Mouse (Mus musculus): ENCODE results near the gene Csdc2. TPM values are rescaled to one million over a fixed set of nuclear protein-coding genes. Genes with fewer than 3 reads are reported as not detected.

Csdc2 gene
- polyA plus RNA-seq, 1 experiment = 4.9 TPM

DNA sequence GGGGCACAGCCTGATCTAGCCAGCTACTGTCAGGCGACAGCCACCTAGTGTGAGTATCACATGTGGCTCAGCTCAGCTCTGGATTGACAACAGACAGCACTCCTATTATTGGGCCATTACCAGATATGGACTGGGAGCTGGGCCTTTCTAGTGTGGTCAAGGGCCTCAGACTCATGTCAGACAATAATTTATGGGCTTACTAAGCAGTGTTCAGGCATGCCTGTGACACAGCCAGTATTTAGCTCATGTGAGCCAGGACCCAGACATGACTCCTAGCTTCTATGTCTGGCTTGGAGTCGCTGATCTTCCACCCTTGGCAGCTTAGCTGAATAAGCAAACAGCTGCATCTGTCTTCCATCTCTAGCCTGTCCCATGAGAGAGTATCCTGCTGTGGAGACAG, 24.1 kb upstream of the Csdc2 start:
- H3K27me3 ChIP-seq (ENCODE audit: control insufficient read depth, insufficient read depth, low read length, poor library complexity, severe bottlenecking) = no peaks in the 10 kb centered on the region
- H3K4me1 ChIP-seq (ENCODE audit: control insufficient read depth, insufficient read depth, low read length) = no peaks in the 10 kb centered on the region
- H3K36me3 ChIP-seq (ENCODE audit: control insufficient read depth, insufficient read depth, low read length, poor library complexity, severe bottlenecking) = peaks cover 29% of the 10 kb centered on the region
- TF ChIP-seq EP300 (IDR thresholded peaks at IDR 0.05; ENCODE audit: insufficient read depth, low read depth, low read length) = no peak
- no peak for TF ChIP-seq POLR2A (IDR thresholded peaks at IDR 0.05; ENCODE audit: insufficient read depth, low read length)
- no peak for TF ChIP-seq CTCF (IDR thresholded peaks at IDR 0.05; ENCODE audit: low read depth, low read length)
- H3K4me3 ChIP-seq (ENCODE audit: low read depth, low read length) = no peak overlapping the region
- peak overlapping the region; percentile 16 for H3K27ac ChIP-seq (ENCODE audit: insufficient read depth, low read length)
- H3K9me3 ChIP-seq (replicated peaks; ENCODE audit: control insufficient read depth, insufficient read depth, low read length, poor library complexity, severe bottlenecking) = no peaks in the 10 kb centered on the region
- no peak overlapping the region for H3K9ac ChIP-seq (ENCODE audit: low read depth, poor library complexity, severe bottlenecking)

DNA sequence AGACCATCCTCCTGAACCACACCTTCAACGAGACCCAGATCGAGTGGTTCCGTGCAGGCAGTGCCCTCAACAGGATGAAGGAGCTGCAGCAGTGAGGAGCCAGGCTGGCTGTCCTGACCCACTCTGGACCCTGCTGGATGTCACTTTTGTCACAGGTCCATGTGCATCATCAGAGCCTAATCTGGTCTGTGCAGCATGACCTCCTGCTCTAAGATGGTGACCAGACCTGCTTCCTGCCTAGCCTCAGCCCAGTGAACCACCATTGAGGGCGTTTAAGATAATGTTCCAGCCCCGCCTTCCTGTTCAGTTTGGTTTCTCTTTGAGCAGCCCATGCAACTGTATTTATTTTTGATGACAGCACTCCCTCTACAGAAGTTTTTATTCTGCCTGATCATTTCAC, 21.9 kb upstream of the Csdc2 start:
- H3K4me3 ChIP-seq (ENCODE audit: low read depth, low read length) = no peak overlapping the region
- no peak for TF ChIP-seq EP300 (IDR thresholded peaks at IDR 0.05; ENCODE audit: insufficient read depth, low read depth, low read length)
- TF ChIP-seq CTCF (IDR thresholded peaks at IDR 0.05; ENCODE audit: low read depth, low read length) = no peak
- TF ChIP-seq POLR2A (IDR thresholded peaks at IDR 0.05; ENCODE audit: insufficient read depth, low read length) = no peak
- H3K27me3 ChIP-seq (ENCODE audit: control insufficient read depth, insufficient read depth, low read length, poor library complexity, severe bottlenecking) = no peaks in the 10 kb centered on the region
- no peaks in the 10 kb centered on the region for H3K9me3 ChIP-seq (replicated peaks; ENCODE audit: control insufficient read depth, insufficient read depth, low read length, poor library complexity, severe bottlenecking)
- H3K4me1 ChIP-seq (ENCODE audit: control insufficient read depth, insufficient read depth, low read length) = no peaks in the 10 kb centered on the region
- no peak overlapping the region for H3K27ac ChIP-seq (ENCODE audit: insufficient read depth, low read length)
- H3K36me3 ChIP-seq (ENCODE audit: control insufficient read depth, insufficient read depth, low read length, poor library complexity, severe bottlenecking) = peaks cover 24% of the 10 kb centered on the region
- H3K9ac ChIP-seq (ENCODE audit: low read depth, poor library complexity, severe bottlenecking) = no peak overlapping the region

DNA sequence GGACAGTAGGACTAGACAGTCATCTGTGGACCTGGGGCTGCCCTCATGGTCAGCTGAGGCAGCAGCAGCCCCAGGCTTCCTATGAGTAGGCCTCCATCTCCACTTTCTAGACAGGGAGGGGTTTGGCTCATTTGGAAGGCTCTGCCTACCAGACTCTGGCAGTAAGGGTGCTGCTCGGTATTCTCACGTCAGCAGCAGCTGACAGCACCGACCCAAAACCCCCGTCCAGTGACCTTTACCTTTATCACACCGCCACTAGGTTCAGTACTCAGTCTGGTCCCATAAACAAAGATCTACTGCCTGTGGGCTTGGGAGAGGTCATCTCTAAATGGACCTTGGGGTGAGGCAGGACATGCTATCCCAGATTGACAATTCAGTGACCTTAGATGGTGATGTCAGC, 20.9 kb upstream of the Csdc2 start:
- H3K9me3 ChIP-seq (replicated peaks; ENCODE audit: control insufficient read depth, insufficient read depth, low read length, poor library complexity, severe bottlenecking) = no peaks in the 10 kb centered on the region
- no peak overlapping the region for H3K9ac ChIP-seq (ENCODE audit: low read depth, poor library complexity, severe bottlenecking)
- no peak overlapping the region for H3K27ac ChIP-seq (ENCODE audit: insufficient read depth, low read length)
- no peak for TF ChIP-seq POLR2A (IDR thresholded peaks at IDR 0.05; ENCODE audit: insufficient read depth, low read length)
- TF ChIP-seq EP300 (IDR thresholded peaks at IDR 0.05; ENCODE audit: insufficient read depth, low read depth, low read length) = no peak
- no peak for TF ChIP-seq CTCF (IDR thresholded peaks at IDR 0.05; ENCODE audit: low read depth, low read length)
- H3K4me1 ChIP-seq (ENCODE audit: control insufficient read depth, insufficient read depth, low read length) = no peaks in the 10 kb centered on the region
- no peak overlapping the region for H3K4me3 ChIP-seq (ENCODE audit: low read depth, low read length)
- H3K27me3 ChIP-seq (ENCODE audit: control insufficient read depth, insufficient read depth, low read length, poor library complexity, severe bottlenecking) = no peaks in the 10 kb centered on the region
- H3K36me3 ChIP-seq (ENCODE audit: control insufficient read depth, insufficient read depth, low read length, poor library complexity, severe bottlenecking) = peaks cover 19% of the 10 kb centered on the region

DNA sequence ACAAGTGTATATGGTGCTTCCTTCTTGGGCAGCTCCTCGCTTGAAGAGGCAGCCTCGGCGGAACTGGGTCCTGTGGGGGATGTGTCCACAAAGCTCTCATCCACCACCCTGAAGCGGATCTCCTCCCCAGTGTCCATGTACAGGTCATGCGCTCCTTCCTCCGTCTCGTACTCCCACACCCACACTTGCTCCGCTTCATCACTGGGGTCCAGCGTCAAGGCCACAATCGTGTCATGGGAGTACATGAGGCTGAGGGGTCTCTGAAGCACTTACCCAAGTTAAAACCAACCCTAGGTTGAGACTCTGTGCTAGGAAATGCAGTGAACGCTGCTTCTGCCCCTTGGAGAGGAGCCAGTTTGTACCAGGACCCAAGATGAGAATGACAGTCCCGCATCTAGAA, 19.4 kb upstream of the Csdc2 start:
- Histone ChIP-seq H3K4me1 (ENCODE audit: control insufficient read depth, insufficient read depth, low read length) (no peaks in the 10 kb centered on the region), H3K4me3 (ENCODE audit: low read depth, low read length) (no peak overlapping the region), H3K36me3 (ENCODE audit: control insufficient read depth, insufficient read depth, low read length, poor library complexity, severe bottlenecking) (peaks cover 19% of the 10 kb centered on the region), H3K9ac (ENCODE audit: low read depth, poor library complexity, severe bottlenecking) (no peak overlapping the region), H3K27ac (ENCODE audit: insufficient read depth, low read length) (no peak overlapping the region), H3K27me3 (ENCODE audit: control insufficient read depth, insufficient read depth, low read length, poor library complexity, severe bottlenecking) (no peaks in the 10 kb centered on the region), H3K9me3 (replicated peaks; ENCODE audit: control insufficient read depth, insufficient read depth, low read length, poor library complexity, severe bottlenecking) (no peaks in the 10 kb centered on the region)
- TF ChIP-seq CTCF (IDR thresholded peaks at IDR 0.05; ENCODE audit: low read depth, low read length) (no peak), POLR2A (IDR thresholded peaks at IDR 0.05; ENCODE audit: insufficient read depth, low read length) (no peak), EP300 (IDR thresholded peaks at IDR 0.05; ENCODE audit: insufficient read depth, low read depth, low read length) (no peak)

DNA sequence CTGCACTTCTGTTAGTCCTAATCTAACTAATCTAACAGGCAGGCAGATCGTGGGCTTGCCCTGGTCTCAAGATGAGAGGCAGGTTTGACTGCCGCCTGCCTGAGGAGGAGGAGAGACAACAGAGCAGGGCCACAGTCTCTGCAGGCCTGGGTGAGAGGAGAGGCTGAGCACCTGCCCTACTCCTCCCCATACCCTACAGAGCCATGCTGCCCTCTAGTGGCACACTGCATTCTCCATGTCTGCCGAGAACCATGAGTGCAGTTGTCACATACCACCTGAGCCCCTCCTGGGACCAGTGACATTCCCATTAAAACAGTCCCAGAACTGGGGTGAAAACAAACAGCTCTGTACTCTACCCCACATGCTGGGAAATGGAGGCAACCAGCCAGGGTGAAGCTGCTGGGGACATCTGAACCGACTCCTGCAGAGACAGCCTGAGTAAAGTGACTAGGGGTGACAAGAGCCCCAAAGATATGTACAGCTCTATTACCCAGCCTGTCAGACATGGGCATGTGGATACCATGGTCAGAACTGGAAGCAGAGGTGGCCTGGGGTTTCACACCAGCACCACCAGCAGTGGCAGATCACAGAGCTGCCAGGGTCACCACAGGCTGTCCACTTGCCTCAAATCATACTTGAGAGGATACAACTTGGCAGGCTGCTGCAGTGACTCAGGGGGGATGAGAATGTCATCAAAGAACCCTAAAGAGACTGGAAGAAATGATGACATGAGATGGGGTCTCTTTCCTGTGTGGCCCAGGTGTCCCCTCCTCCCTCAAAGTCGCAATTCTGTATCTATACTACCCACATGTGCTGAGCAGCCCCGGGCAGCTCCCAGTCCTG, 18.7 kb upstream of the Csdc2 start:
- TF ChIP-seq CTCF (IDR thresholded peaks at IDR 0.05; ENCODE audit: low read depth, low read length) (peak; percentile 99), EP300 (IDR thresholded peaks at IDR 0.05; ENCODE audit: insufficient read depth, low read depth, low read length) (no peak)
- H3K36me3 ChIP-seq (ENCODE audit: control insufficient read depth, insufficient read depth, low read length, poor library complexity, severe bottlenecking) = peaks cover 19% of the 10 kb centered on the region

DNA sequence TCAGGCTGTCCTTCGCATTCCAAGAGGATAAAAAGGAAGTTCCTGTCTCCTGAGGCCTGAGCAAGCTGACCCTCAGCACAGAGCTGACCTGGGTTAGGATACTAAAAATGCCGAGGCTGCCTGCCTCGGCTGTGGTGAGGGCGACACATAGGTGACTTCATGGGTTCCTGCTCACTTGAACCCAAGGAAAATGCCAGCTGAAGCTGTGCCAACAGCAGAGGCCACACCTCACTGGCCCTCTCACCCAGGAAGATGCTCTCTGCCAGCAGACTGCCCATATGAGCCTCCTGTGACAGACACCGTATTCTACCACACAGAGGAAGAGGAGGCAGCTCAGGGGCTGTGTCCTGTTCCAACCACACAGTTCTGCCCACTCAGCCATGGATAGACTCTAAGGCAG, 17.5 kb upstream of the Csdc2 start:
- no peak overlapping the region for H3K27ac ChIP-seq (ENCODE audit: insufficient read depth, low read length)
- no peak for TF ChIP-seq POLR2A (IDR thresholded peaks at IDR 0.05; ENCODE audit: insufficient read depth, low read length)
- no peak for TF ChIP-seq EP300 (IDR thresholded peaks at IDR 0.05; ENCODE audit: insufficient read depth, low read depth, low read length)
- no peak for TF ChIP-seq CTCF (IDR thresholded peaks at IDR 0.05; ENCODE audit: low read depth, low read length)
- no peaks in the 10 kb centered on the region for H3K27me3 ChIP-seq (ENCODE audit: control insufficient read depth, insufficient read depth, low read length, poor library complexity, severe bottlenecking)
- H3K4me1 ChIP-seq (ENCODE audit: control insufficient read depth, insufficient read depth, low read length) = no peaks in the 10 kb centered on the region
- no peak overlapping the region for H3K4me3 ChIP-seq (ENCODE audit: low read depth, low read length)
- H3K36me3 ChIP-seq (ENCODE audit: control insufficient read depth, insufficient read depth, low read length, poor library complexity, severe bottlenecking) = peaks cover 14% of the 10 kb centered on the region
- no peak overlapping the region for H3K9ac ChIP-seq (ENCODE audit: low read depth, poor library complexity, severe bottlenecking)
- H3K9me3 ChIP-seq (replicated peaks; ENCODE audit: control insufficient read depth, insufficient read depth, low read length, poor library complexity, severe bottlenecking) = no peaks in the 10 kb centered on the region

More for the DNA sequence above, 18.7 kb upstream of the Csdc2 start:
- Histone ChIP-seq H3K9ac (ENCODE audit: low read depth, poor library complexity, severe bottlenecking) (no peak overlapping the region), H3K4me3 (ENCODE audit: low read depth, low read length) (no peak overlapping the region), H3K27ac (ENCODE audit: insufficient read depth, low read length) (no peak overlapping the region), H3K4me1 (ENCODE audit: control insufficient read depth, insufficient read depth, low read length) (no peaks in the 10 kb centered on the region), H3K27me3 (ENCODE audit: control insufficient read depth, insufficient read depth, low read length, poor library complexity, severe bottlenecking) (no peaks in the 10 kb centered on the region), H3K9me3 (replicated peaks; ENCODE audit: control insufficient read depth, insufficient read depth, low read length, poor library complexity, severe bottlenecking) (no peaks in the 10 kb centered on the region)
